In the genomic region with DNA sequence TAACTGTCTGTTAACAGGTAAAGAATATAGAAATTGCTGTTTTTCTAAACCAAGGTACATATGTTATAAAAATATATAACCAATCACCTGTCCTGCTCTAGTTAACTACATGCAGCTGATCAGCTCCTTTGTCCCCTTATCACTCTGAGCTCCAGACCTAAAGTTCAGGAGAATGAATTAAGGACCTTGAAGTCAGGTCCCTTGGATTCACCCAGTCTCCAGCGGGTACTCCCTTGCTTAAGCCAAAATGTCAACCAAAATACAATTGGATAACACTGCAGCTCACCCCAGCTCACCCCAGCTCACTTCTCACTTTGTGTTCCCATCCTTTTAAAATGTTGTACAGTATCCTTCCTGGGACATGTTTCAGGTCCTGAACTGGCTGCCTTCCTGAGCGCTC, we compare ENCODE assay signal across 24 mouse cellular contexts. TPM values are rescaled to one million over a fixed set of nuclear protein-coding genes. Genes with fewer than 3 reads are reported as not detected.
"Had no signal": no experiment of that assay in that cellular context is flagged by ENCODE, and none has a peak within 500 bp of the region (broad histone marks: within the 10 kb centered on the region; RNA-seq: fewer than 3 reads in every experiment).

No protein-coding gene starts in this region.

- H3K36me3 ChIP-seq: limb, embryonic 15.5 days; liver, embryonic 15.5 days; midbrain, embryonic 13.5 days; neural tube, embryonic 12.5 days had no signal

- ATAC-seq: inflammation-experienced regulatory T-cells, adult 6 months; midbrain, embryonic 13.5 days had no signal

- H3K27ac ChIP-seq: limb, embryonic 15.5 days; liver, embryonic 15.5 days; macrophage; midbrain, embryonic 13.5 days; neural tube, embryonic 12.5 days had no signal

- H3K9ac ChIP-seq: limb, embryonic 15.5 days; liver, embryonic 15.5 days; lung, embryonic 14.5 days; midbrain, embryonic 13.5 days; neural tube, embryonic 12.5 days had no signal

- H3K9me3 ChIP-seq: limb, embryonic 15.5 days; liver, embryonic 15.5 days; midbrain, embryonic 13.5 days; neural tube, embryonic 12.5 days had no signal

- DNase-seq: kidney, adult 11 months; kidney, postnatal 36 days; layer of hippocampus, adult 9-11 months; layer of hippocampus, postnatal 36 days; lung, embryonic 14.5 days; lung, postnatal 14 days; right cerebral cortex, postnatal 4 days; spleen, adult 18-20 months; thymus, postnatal 36 days had no signal

- H3K27me3 ChIP-seq: limb, embryonic 15.5 days; liver, embryonic 15.5 days; midbrain, embryonic 13.5 days had no signal

- H3K4me2 ChIP-seq: limb, embryonic 15.5 days; lung, embryonic 14.5 days; midbrain, embryonic 13.5 days; neural tube, embryonic 12.5 days had no signal

- H3K4me3 ChIP-seq: limb, embryonic 15.5 days; liver, embryonic 15.5 days; midbrain, embryonic 13.5 days; neural tube, embryonic 12.5 days had no signal

RNA-seq across cellular contexts. Expression of a gene that starts 7.0 kb away (rescaled TPM):
- total RNA-seq: layer of hippocampus, adult 18-20 months; layer of hippocampus, postnatal 36 days; left cerebral cortex, adult 8-10 months; left cerebral cortex, postnatal 25 days; midbrain, postnatal 0 days; neutrophil, adult 5-6 weeks had no signal
- polyA plus RNA-seq: inflammation-experienced regulatory T-cells, adult 6 months; kidney, embryonic 14.5 days; limb, embryonic 11.5 days; limb, embryonic 15.5 days; lung, embryonic 14.5 days; macrophage; midbrain, embryonic 13.5 days; midbrain, postnatal 0 days; neural tube, embryonic 12.5 days; stomach, embryonic 16.5 days; thymus, postnatal 0 days had no signal
